Mouse (Mus musculus): Measurements from ENCODE around the gene Rcor1.

The Rcor1 gene

GRCm38 (mm10) chr12:111165146-111165812, 126.1 kb downstream of the Rcor1 start:
- DNase-seq: peak; percentile 46 to 49

Measured in cerebellum, postnatal 36 days (tissue).